Mouse (Mus musculus): ENCODE results near the gene Rnf214.

Gene Rnf214

DNA sequence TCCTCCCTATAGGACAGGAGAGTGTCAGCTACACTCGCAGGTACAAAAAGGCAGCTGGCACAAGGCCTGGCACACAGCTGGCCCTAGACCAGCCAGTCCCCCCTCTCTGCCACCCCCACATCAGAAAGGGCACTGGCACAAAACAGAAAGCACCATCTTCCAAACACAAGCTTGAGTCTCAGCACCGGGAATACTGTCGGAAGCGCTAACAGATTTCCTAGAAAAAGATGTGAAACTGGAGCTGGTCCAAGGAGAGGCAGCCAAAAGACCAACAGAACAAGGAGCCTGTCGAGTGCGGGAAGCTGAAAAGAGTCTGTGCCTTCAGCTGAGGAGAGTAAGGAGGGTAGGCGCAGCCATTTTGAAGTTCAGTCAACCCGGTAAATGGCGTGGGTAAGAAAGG is 91.6 kb downstream of the Rnf214 start:
- no peak for DNase-seq (ENCODE audit: low read depth, low spot score)
